Mouse (Mus musculus): ENCODE data around the gene Foxa3. TPM values are rescaled to one million over a fixed set of nuclear protein-coding genes. Genes with fewer than 3 reads are reported as not detected.

The Foxa3 gene
- polyA plus RNA-seq, 1 experiment = not detected

DNA sequence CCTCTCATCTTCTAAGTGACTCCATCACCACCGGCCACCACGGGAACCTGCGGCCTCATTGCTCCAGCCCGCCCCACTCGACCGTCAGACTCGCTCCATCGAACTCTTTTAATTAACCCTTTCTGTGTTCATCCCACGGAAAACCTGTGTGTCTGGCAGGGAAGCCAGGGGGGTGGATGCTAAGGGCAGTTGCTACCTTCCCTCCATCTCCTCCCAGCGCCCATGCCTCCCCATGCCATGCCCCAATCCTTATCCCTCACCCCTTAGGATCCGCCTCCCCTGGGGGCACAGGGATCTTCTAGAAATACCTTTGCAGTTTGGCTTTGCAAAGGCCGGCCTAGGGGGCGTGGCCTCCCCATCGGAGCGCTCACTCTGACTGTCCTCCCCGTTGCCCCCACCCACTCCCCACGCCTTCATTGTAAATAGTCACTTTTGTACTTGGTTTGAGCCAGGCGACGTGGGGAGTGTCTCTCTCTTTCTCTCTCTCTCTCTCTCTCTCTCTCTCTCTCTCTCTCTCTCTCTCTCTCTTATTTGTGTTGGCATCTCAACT, 60.0 kb downstream of the Foxa3 start:
- TF ChIP-seq POLR2A (IDR thresholded peaks at IDR 0.05; ENCODE audit: borderline replicate concordance, extremely low read depth, insufficient read depth, insufficient read length, poor library complexity, severe bottlenecking) = no peak
- TF ChIP-seq CTCF (IDR thresholded peaks at IDR 0.05; ENCODE audit: borderline replicate concordance, extremely low read depth, insufficient read depth, insufficient read length) = no peak

More for the DNA sequence above, 60.0 kb downstream of the Foxa3 start:
- DNase-seq (ENCODE audit: low read depth) = no peak

Other genes with a start within 250 kb of the Foxa3 start
- 0.07 TPM in 1 of 2 replicates, not detected in the other for gene Psg19, start 225.0 kb downstream of the Foxa3 start, polyA plus RNA-seq (2012; rRNA removed)
- 0.16 and 0.19 TPM in 2 replicates for gene Psg17, start 201.9 kb downstream of the Foxa3 start, polyA plus RNA-seq (2012; rRNA removed)
- 0.57 and 0.98 TPM in 2 replicates for gene Mill2, start 183.6 kb downstream of the Foxa3 start, polyA plus RNA-seq (2012; rRNA removed)
- 8.3 and 8.5 TPM in 2 replicates for gene Pglyrp1, start 152.2 kb downstream of the Foxa3 start, polyA plus RNA-seq (2012; rRNA removed)
- gene Ccdc61, start 113.1 kb downstream of the Foxa3 start, polyA plus RNA-seq (2012; rRNA removed) = 26.5 and 33.3 TPM in 2 replicates
- gene Nova2, start 97.7 kb downstream of the Foxa3 start, polyA plus RNA-seq (2012; rRNA removed) = 20.7 and 52.7 TPM in 2 replicates
- 2.1 and 2.7 TPM in 2 replicates for gene Nanos2, start 36.1 kb downstream of the Foxa3 start, polyA plus RNA-seq (2012; rRNA removed)
- 14.2 and 16.1 TPM in 2 replicates for gene Mypop, start 32.3 kb downstream of the Foxa3 start, polyA plus RNA-seq (2012; rRNA removed)
- gene Irf2bp1, start 19.5 kb downstream of the Foxa3 start, polyA plus RNA-seq (2012; rRNA removed) = 48.9 and 54.6 TPM in 2 replicates
- gene Sympk, start 839 bp upstream of the Foxa3 start, polyA plus RNA-seq (2012; rRNA removed) = 91.6 and 97.6 TPM in 2 replicates
- gene Rsph6a, start 31.2 kb upstream of the Foxa3 start, polyA plus RNA-seq (2012; rRNA removed) = 0.07 TPM in 1 of 2 replicates, not detected in the other
- gene Dmwd, start 52.7 kb upstream of the Foxa3 start, polyA plus RNA-seq (2012; rRNA removed) = 178 and 209 TPM in 2 replicates
- 67.1 and 74.8 TPM in 2 replicates for gene Dmpk, start 60.3 kb upstream of the Foxa3 start, polyA plus RNA-seq (2012; rRNA removed)
- gene Six5, start 71.1 kb upstream of the Foxa3 start, polyA plus RNA-seq (2012; rRNA removed) = 16.3 and 27.6 TPM in 2 replicates
- 5.2 and 5.9 TPM in 2 replicates for gene Gm4969, start 94.8 kb upstream of the Foxa3 start, polyA plus RNA-seq (2012; rRNA removed)
- gene Fbxo46, start 96.3 kb upstream of the Foxa3 start, polyA plus RNA-seq (2012; rRNA removed) = 15.9 and 18.1 TPM in 2 replicates
- gene Qpctl, start 125.8 kb upstream of the Foxa3 start, polyA plus RNA-seq (2012; rRNA removed) = 18.3 and 20.8 TPM in 2 replicates
- 95.5 and 107 TPM in 2 replicates for gene Snrpd2, start 126.2 kb upstream of the Foxa3 start, polyA plus RNA-seq (2012; rRNA removed)
- gene Gipr, start 142.6 kb upstream of the Foxa3 start, polyA plus RNA-seq (2012; rRNA removed) = 9.6 and 24.5 TPM in 2 replicates
- 42.4 and 48.3 TPM in 2 replicates for gene Eml2, start 152.9 kb upstream of the Foxa3 start, polyA plus RNA-seq (2012; rRNA removed)
- gene Gpr4, start 189.0 kb upstream of the Foxa3 start, polyA plus RNA-seq (2012; rRNA removed) = 4.7 and 5.3 TPM in 2 replicates
- gene Opa3, start 204.8 kb upstream of the Foxa3 start, polyA plus RNA-seq (2012; rRNA removed) = 31.1 and 33.3 TPM in 2 replicates
- gene Vasp, start 248.3 kb upstream of the Foxa3 start, polyA plus RNA-seq (2012; rRNA removed) = 66.4 and 89.0 TPM in 2 replicates

Data from brain, embryonic 14.5 days (tissue).